Mouse (Mus musculus) frontal cortex, postnatal 10 days (tissue): ENCODE results near the gene Plekhg1.

ENCODE experiments used
- DNase-seq, 2 experiments: peaks; one replicate each; pipeline ENCODE4 v3.0.0; 2022; ENCODE audit warnings: low spot score in 2 of 2, mixed read lengths in 1 of 2

Plekhg1 gene

GRCm38 (mm10) chr10:4006296-4007015 lies 266.3 kb downstream of the Plekhg1 start:
- no peak for DNase-seq
